8 mouse cellular contexts compared by ENCODE assay signal in genomic region chr19:6084478-6085248, GRCm38 (mm10). TPM values are rescaled to one million over a fixed set of nuclear protein-coding genes. Genes with fewer than 3 reads are reported as not detected.
DNase-seq lines count a peak whose midpoint lies in the region; ATAC-seq and TF ChIP-seq lines count a peak whose summit lies in the region.

Zfpl1 (minus strand) TSS chr19:6084956.
Cdca5 (plus strand) TSS chr19:6084983.

- peak; percentile 20; the same call in 1 of the 2 replicates for TF ChIP-seq POLR2A in liver, adult 2 months (IDR thresholded peaks at IDR 0.05; ENCODE audit: extremely low read depth, insufficient read depth, low read length)
- peak; percentile 64 for TF ChIP-seq POLR2A in myocyte (IDR thresholded peaks at IDR 0.05; ENCODE audit: insufficient read length, low read depth)

- DNase-seq in B cell, adult 2 months, result peak; percentile 97
- DNase-seq in brain, adult 2 months (ENCODE audit: low read depth, low spot score), result peak; percentile 100
- DNase-seq in liver, adult 2 months (ENCODE audit: extremely low read depth, low read depth, low spot score), result peak; percentile 91
- DNase-seq in splenic B cell, adult 2 months (ENCODE audit: low read depth, low spot score), result peak; percentile 99

- H3K9me3 ChIP-seq in heart, embryonic 11.5 days (replicated peaks; ENCODE audit: control insufficient read depth, low read length), result no peaks in the 10 kb centered on the region
- H3K9me3 ChIP-seq in kidney, embryonic 16.5 days (ENCODE audit: low read length), result no peaks in the 10 kb centered on the region

- H3K27me3 ChIP-seq in heart, embryonic 11.5 days (ENCODE audit: control insufficient read depth, insufficient read depth, low read length), result no peaks in the 10 kb centered on the region
- no peaks in the 10 kb centered on the region for H3K27me3 ChIP-seq in kidney, embryonic 16.5 days (ENCODE audit: insufficient read depth, low read length)
- H3K27me3 ChIP-seq in liver, adult 2 months (ENCODE audit: control insufficient read depth, insufficient read depth, low read length), result no peaks in the 10 kb centered on the region
- H3K27me3 ChIP-seq in myocyte (ENCODE audit: control insufficient read depth, insufficient read depth, insufficient read length), result no peaks in the 10 kb centered on the region
- H3K27me3 ChIP-seq in splenic B cell, adult 2 months (ENCODE audit: control insufficient read depth, insufficient read depth, low read length, poor library complexity, severe bottlenecking), result no peaks in the 10 kb centered on the region

- ATAC-seq in erythroblast, adult 5-6 weeks (replicated peaks; ENCODE audit: low FRiP score, poor library complexity, severe bottlenecking), result peak; percentile 88
- peak; percentile 78 for ATAC-seq in heart, embryonic 11.5 days (replicated peaks; ENCODE audit: insufficient number of reproducible peaks, low FRiP score, low TSS enrichment)
- peak; percentile 93 for ATAC-seq in kidney, embryonic 16.5 days (ENCODE audit: low FRiP score, low TSS enrichment)

- peak within 1 kb of the TSS; percentile 78 for H3K9ac ChIP-seq in heart, embryonic 11.5 days (ENCODE audit: low read depth, low read length)
- peak within 1 kb of the TSS; percentile 80 for H3K9ac ChIP-seq in kidney, embryonic 16.5 days (replicated peaks; ENCODE audit: low read length)
- H3K9ac ChIP-seq in liver, adult 2 months (ENCODE audit: low read depth, low read length), result peak within 1 kb of the TSS; percentile 74

- H3K4me2 ChIP-seq in heart, embryonic 11.5 days, result peak within 1 kb of the TSS; percentile 94
- peak within 1 kb of the TSS; percentile 91 for H3K4me2 ChIP-seq in kidney, embryonic 16.5 days (replicated peaks; ENCODE audit: low read depth, low read length)
- peak within 1 kb of the TSS; percentile 97 for H3K4me2 ChIP-seq in myocyte (ENCODE audit: low read depth)

- H3K27ac ChIP-seq in heart, embryonic 11.5 days (ENCODE audit: low read depth, low read length), result peak within 1 kb of the TSS; percentile 64
- H3K27ac ChIP-seq in kidney, embryonic 16.5 days (ENCODE audit: low read length), result peak within 1 kb of the TSS; percentile 65
- no peak within 1 kb of the TSS; the same call in 1 of the 2 replicates for H3K27ac ChIP-seq in liver, adult 2 months (replicated peaks; ENCODE audit: insufficient read depth, low read depth, low read length)

- H3ac ChIP-seq in myocyte (ENCODE audit: control insufficient read depth, insufficient read length), result peak within 1 kb of the TSS; percentile 74

- WGBS in heart, embryonic 11.5 days (ENCODE audit: insufficient replicate concordance), result under 1% methylated on average over 58 of the region's 58 CpGs
- under 1% methylated on average over 58 of the region's 58 CpGs for WGBS in kidney, embryonic 16.5 days
- 1% methylated on average over 58 of the region's 58 CpGs for WGBS in liver, adult 2 months

- H3K4me3 ChIP-seq in heart, embryonic 11.5 days (ENCODE audit: low read depth, low read length), result peak within 1 kb of the TSS; percentile 92
- H3K4me3 ChIP-seq in kidney, embryonic 16.5 days (ENCODE audit: low read length), result peak within 1 kb of the TSS; percentile 85
- H3K4me3 ChIP-seq in liver, adult 2 months (ENCODE audit: insufficient read depth, low read depth, low read length), result peak within 1 kb of the TSS; percentile 84
- peak within 1 kb of the TSS; percentile 89 for H3K4me3 ChIP-seq in myocyte

- no peak for TF ChIP-seq CTCF in liver, adult 2 months (IDR thresholded peaks at IDR 0.05; ENCODE audit: low read depth, low read length)

- peaks cover 11% of the 10 kb centered on the region for H3K4me1 ChIP-seq in heart, embryonic 11.5 days (ENCODE audit: control insufficient read depth, insufficient read depth, low read length)
- H3K4me1 ChIP-seq in kidney, embryonic 16.5 days (ENCODE audit: insufficient read depth, low read length), result peaks cover 15% of the 10 kb centered on the region
- peaks cover 4% of the 10 kb centered on the region for H3K4me1 ChIP-seq in liver, adult 2 months (ENCODE audit: control insufficient read depth, insufficient read depth, low read length)

- peaks cover 18% of the 10 kb centered on the region for H3K36me3 ChIP-seq in heart, embryonic 11.5 days (ENCODE audit: control insufficient read depth, insufficient read depth, low read length)
- H3K36me3 ChIP-seq in kidney, embryonic 16.5 days (ENCODE audit: insufficient read depth, low read length), result peaks cover 23% of the 10 kb centered on the region
- peaks cover 2% of the 10 kb centered on the region; the same call in 1 of the 2 replicates for H3K36me3 ChIP-seq in liver, adult 2 months (ENCODE audit: control insufficient read depth, insufficient read depth, low read length)
- no peaks in the 10 kb centered on the region for H3K36me3 ChIP-seq in myocyte (ENCODE audit: control insufficient read depth, insufficient read depth)
- H3K36me3 ChIP-seq in splenic B cell, adult 2 months (ENCODE audit: control insufficient read depth, insufficient read depth, low read length, poor library complexity, severe bottlenecking), result peaks cover 2% of the 10 kb centered on the region; the same call in 1 of the 2 replicates

- peaks cover 5% of the 10 kb centered on the region; the same call in 1 of the 2 replicates for H3K79me2 ChIP-seq in liver, adult 2 months (ENCODE audit: control insufficient read depth, insufficient read depth, low read length)
- peaks cover 47% of the 10 kb centered on the region for H3K79me2 ChIP-seq in myocyte (ENCODE audit: control insufficient read depth, insufficient read depth)

TF ChIP-seq in myocyte, 11 proteins besides CTCF, POLR2A, EP300 and RAD21:
- TF ChIP-seq SRF (IDR thresholded peaks at IDR 0.05; ENCODE audit: control insufficient read depth, insufficient read length, low read depth), result peak; percentile 94
- TF ChIP-seq MYOD1 (IDR thresholded peaks at IDR 0.05; ENCODE audit: control insufficient read depth in 1 of 3, insufficient read length in 2 of 3, low read depth in 2 of 3), result peak in 2 of 3 experiments; percentile 16
- peak; percentile 99 for TF ChIP-seq E2F4 (IDR thresholded peaks at IDR 0.05; ENCODE audit: insufficient read depth)
- TF ChIP-seq CEBPB (IDR thresholded peaks at IDR 0.05; ENCODE audit: insufficient read depth, poor library complexity, severe bottlenecking), result no peak
- TF ChIP-seq REST (IDR thresholded peaks at IDR 0.05; ENCODE audit: insufficient read depth, insufficient read length), result no peak
- TF ChIP-seq MYOG (IDR thresholded peaks at IDR 0.05; ENCODE audit: control insufficient read depth in 1 of 3, insufficient read depth in 1 of 3, insufficient read length in 2 of 3, low read depth in 2 of 3), result peak in 2 of 3 experiments; percentile 9 to 63
- TF ChIP-seq POLR2AphosphoS2 (IDR thresholded peaks at IDR 0.05; ENCODE audit: insufficient read length, low read depth), result peak; percentile 20
- no peak for TF ChIP-seq TCF12 (IDR thresholded peaks at IDR 0.05; ENCODE audit: insufficient read depth, poor library complexity, severe bottlenecking)
- no peak for TF ChIP-seq USF1 (IDR thresholded peaks at IDR 0.05; ENCODE audit: low read depth)
- no peak for TF ChIP-seq TCF3 (IDR thresholded peaks at IDR 0.05; ENCODE audit: insufficient read length, low read depth)
- TF ChIP-seq MAX (IDR thresholded peaks at IDR 0.05; ENCODE audit: low read depth), result no peak
TF ChIP-seq in myocyte: peak in this region for 5.

RNA-seq across cellular contexts. Expression of gene Zfpl1, which starts in this region (rescaled TPM):
- total RNA-seq in erythroblast, adult 5-6 weeks (2015; ENCODE audit: low replicate concordance), result 0.77 and 3.8 TPM in 2 replicates
- total RNA-seq in erythroblast, adult 5-6 weeks (2017; ENCODE audit: low replicate concordance), result 5.0 and 7.8 TPM in 2 replicates
- polyA plus RNA-seq in heart, embryonic 11.5 days (2014; fragmentation: Nextera tagmentation; extraction: Ambion mirVana), result 51.2 and 56.2 TPM in 2 replicates
- polyA plus RNA-seq in kidney, embryonic 16.5 days (2015; fragmentation: Nextera tagmentation; extraction: Ambion mirVana), result 77.1 and 78.9 TPM in 2 replicates
- total RNA-seq in liver, adult 2 months (2014; rRNA removed), result 7.9 and 11.0 TPM in 2 replicates
- polyA plus RNA-seq in liver, adult 2 months (2012; rRNA removed), result 45.1 and 49.1 TPM in 2 replicates
- polyA plus RNA-seq in myocyte (2012; fragmentation: generic; extraction: Trizol), result 68.5 TPM

RNA-seq across cellular contexts. Expression of gene Cdca5, which starts in this region (rescaled TPM):
- total RNA-seq in erythroblast, adult 5-6 weeks (2015; ENCODE audit: low replicate concordance), result 10.2 and 21.3 TPM in 2 replicates
- 8.1 and 11.6 TPM in 2 replicates for total RNA-seq in erythroblast, adult 5-6 weeks (2017; ENCODE audit: low replicate concordance)
- polyA plus RNA-seq in heart, embryonic 11.5 days (2014; fragmentation: Nextera tagmentation; extraction: Ambion mirVana), result 31.1 and 33.4 TPM in 2 replicates
- polyA plus RNA-seq in kidney, embryonic 16.5 days (2015; fragmentation: Nextera tagmentation; extraction: Ambion mirVana), result 43.6 and 45.2 TPM in 2 replicates
- total RNA-seq in liver, adult 2 months (2014; rRNA removed), result 0.28 and 0.47 TPM in 2 replicates
- 0.18 and 0.20 TPM in 2 replicates for polyA plus RNA-seq in liver, adult 2 months (2012; rRNA removed)
- 7.7 TPM for polyA plus RNA-seq in myocyte (2012; fragmentation: generic; extraction: Trizol)
